Mouse (Mus musculus): ENCODE measurements around the gene Alg14. TPM values are rescaled to one million over a fixed set of nuclear protein-coding genes. Genes with fewer than 3 reads are reported as not detected.

The Alg14 gene
- polyA plus RNA-seq, 1 experiment from 2014 or later = 43.9 TPM

GRCm38 (mm10) chr3:121405101-121405500 is 113.5 kb downstream of the Alg14 start:
- DNase-seq (no peak), ATAC-seq (ENCODE audit: insufficient read depth) (no peak)
- no peaks in the 10 kb centered on the region for H3K9me3 ChIP-seq (ENCODE audit: low read depth, low read length)
- TF ChIP-seq CTCF (IDR thresholded peaks at IDR 0.05; ENCODE audit: low read depth) = no peak
- H3K4me3 ChIP-seq (ENCODE audit: low read depth, low read length) = no peak overlapping the region
- H3K4me1 ChIP-seq (ENCODE audit: insufficient read depth) = peaks cover 5% of the 10 kb centered on the region; the same call in 1 of the 2 replicates
- no peaks in the 10 kb centered on the region for H3K27me3 ChIP-seq (ENCODE audit: insufficient read depth, low read length)
- no peak overlapping the region for H3K4me2 ChIP-seq
- H3K9ac ChIP-seq = no peak overlapping the region
- 59% methylated on average over 5 of the region's 5 CpGs for WGBS
- no peaks in the 10 kb centered on the region for H3K36me3 ChIP-seq (ENCODE audit: insufficient read depth)
- H3K27ac ChIP-seq (ENCODE audit: low read depth) = no peak overlapping the region

GRCm38 (mm10) chr3:121407417-121407816 is 115.8 kb downstream of the Alg14 start:
- ATAC-seq (ENCODE audit: insufficient read depth) = no peak
- H3K4me2 ChIP-seq = no peak overlapping the region
- no peak for TF ChIP-seq CTCF (IDR thresholded peaks at IDR 0.05; ENCODE audit: low read depth)

GRCm38 (mm10) chr3:121408386-121408785 is 116.8 kb downstream of the Alg14 start:
- Histone ChIP-seq H3K9ac (no peak overlapping the region), H3K4me3 (ENCODE audit: low read depth, low read length) (no peak overlapping the region), H3K9me3 (ENCODE audit: low read depth, low read length) (no peaks in the 10 kb centered on the region), H3K4me1 (ENCODE audit: insufficient read depth) (peaks cover 5% of the 10 kb centered on the region; the same call in 1 of the 2 replicates), H3K4me2 (no peak overlapping the region), H3K27ac (ENCODE audit: low read depth) (no peak overlapping the region), H3K36me3 (ENCODE audit: insufficient read depth) (no peaks in the 10 kb centered on the region), H3K27me3 (ENCODE audit: insufficient read depth, low read length) (no peaks in the 10 kb centered on the region)
- no peak for DNase-seq
- WGBS = 77% methylated on average over 3 of the region's 3 CpGs
- TF ChIP-seq CTCF (IDR thresholded peaks at IDR 0.05; ENCODE audit: low read depth) = no peak
- ATAC-seq (ENCODE audit: insufficient read depth) = no peak

More at GRCm38 (mm10) chr3:121407417-121407816, 115.8 kb downstream of the Alg14 start:
- Histone ChIP-seq H3K27ac (ENCODE audit: low read depth) (no peak overlapping the region), H3K4me1 (ENCODE audit: insufficient read depth) (peaks cover 5% of the 10 kb centered on the region; the same call in 1 of the 2 replicates), H3K9ac (no peak overlapping the region), H3K27me3 (ENCODE audit: insufficient read depth, low read length) (no peaks in the 10 kb centered on the region), H3K9me3 (ENCODE audit: low read depth, low read length) (no peaks in the 10 kb centered on the region), H3K36me3 (ENCODE audit: insufficient read depth) (no peaks in the 10 kb centered on the region), H3K4me3 (ENCODE audit: low read depth, low read length) (no peak overlapping the region)
- 51% methylated on average over 9 of the region's 9 CpGs for WGBS
- no peak for DNase-seq

- Histone ChIP-seq H3K9ac (no peak overlapping the region), H3K27ac (ENCODE audit: low read depth) (no peak overlapping the region), H3K4me3 (ENCODE audit: low read depth, low read length) (no peak overlapping the region), H3K27me3 (ENCODE audit: insufficient read depth, low read length) (no peaks in the 10 kb centered on the region), H3K4me1 (ENCODE audit: insufficient read depth) (peaks cover 5% of the 10 kb centered on the region; the same call in 1 of the 2 replicates), H3K4me2 (no peak overlapping the region), H3K36me3 (ENCODE audit: insufficient read depth) (no peaks in the 10 kb centered on the region), H3K9me3 (ENCODE audit: low read depth, low read length) (no peaks in the 10 kb centered on the region)
- DNase-seq = no peak
- ATAC-seq (ENCODE audit: insufficient read depth) = no peak
- no peak for TF ChIP-seq CTCF (IDR thresholded peaks at IDR 0.05; ENCODE audit: low read depth)
- WGBS = 62% methylated on average over 6 of the region's 6 CpGs
These were observed 119.9 kb downstream of the Alg14 start for GRCm38 (mm10) chr3:121411450-121411849.

Other genes starting within 250 kb of the Alg14 start
- gene Rwdd3, start 120.1 kb upstream of the Alg14 start, polyA plus RNA-seq (2014; fragmentation: Nextera tagmentation; extraction: Ambion mirVana) = 4.3 and 4.4 TPM in 2 replicates
- 0.34 and 0.49 TPM in 2 replicates for gene Tmem56, start 8.7 kb upstream of the Alg14 start, polyA plus RNA-seq (2014; fragmentation: Nextera tagmentation; extraction: Ambion mirVana)
- 671 and 678 TPM in 2 replicates for gene Cnn3, start 134.7 kb downstream of the Alg14 start, polyA plus RNA-seq (2014; fragmentation: Nextera tagmentation; extraction: Ambion mirVana)
- gene Slc44a3, start 240.6 kb downstream of the Alg14 start, polyA plus RNA-seq (2014; fragmentation: Nextera tagmentation; extraction: Ambion mirVana) = 12.0 and 12.2 TPM in 2 replicates